Mouse (Mus musculus) hindbrain, postnatal 0 days (tissue): Measurements from ENCODE around the gene A730061H03Rik. TPM values are rescaled to one million over a fixed set of nuclear protein-coding genes. Genes with fewer than 3 reads are reported as not detected.

ENCODE experiments used
- ATAC-seq: fragments of 200-750 bp; cut with Nextera tagmentation; 2 replicates; pipeline ENCODE4 v1.8.0; 2017; ENCODE audit warnings: mild to moderate bottlenecking, moderate TSS enrichment, moderate library complexity
- DNase-seq: peaks from one replicate; pipeline ENCODE4 v3.0.0-alpha.2; 2015; ENCODE audit warnings: low spot score
- H3K27ac ChIP-seq: fragments of 300-500 bp; sonication (generic); 2 replicates; pipeline ENCODE4 v1.5.1; 2014; ENCODE audit warnings: mild to moderate bottlenecking
- H3K27me3 ChIP-seq: fragments of 300-500 bp; sonication (generic); 2 replicates; pipeline ENCODE4 v1.6.1; 2014; ENCODE audit warnings: low read length, mixed read lengths; ENCODE audit not compliant: insufficient read depth
- H3K36me3 ChIP-seq: fragments of 300-500 bp; sonication (generic); 2 replicates; pipeline ENCODE4 v1.6.1; 2014; ENCODE audit warnings: low read length, mixed read lengths; ENCODE audit not compliant: insufficient read depth
- H3K4me1 ChIP-seq: fragments of 300-500 bp; sonication (generic); 2 replicates; pipeline ENCODE4 v1.6.1; 2014; ENCODE audit warnings: antibody characterized with exemption, low read length, mixed read lengths; ENCODE audit not compliant: insufficient read depth
- H3K4me2 ChIP-seq: fragments of 300-500 bp; sonication (generic); 2 replicates; pipeline ENCODE4 v1.6.1; 2014; ENCODE audit warnings: low read depth, mild to moderate bottlenecking, low read length, moderate library complexity, mixed read lengths
- H3K4me3 ChIP-seq: fragments of 300-500 bp; sonication (generic); 2 replicates; pipeline ENCODE4 v1.5.1; 2014; ENCODE audit warnings: low read length
- H3K9ac ChIP-seq: fragments of 300-500 bp; sonication (generic); replicated peaks from 2 replicates; pipeline ENCODE4 v1.6.1; 2014; ENCODE audit warnings: mild to moderate bottlenecking, low read length, moderate library complexity, mixed read lengths
- H3K9me3 ChIP-seq: fragments of 300-500 bp; sonication (generic); 2 replicates; pipeline ENCODE4 v1.6.1; 2016; ENCODE audit warnings: low read length, mixed read lengths
- CTCF ChIP-seq: IDR thresholded peaks from 2 replicates; pipeline ENCODE4 v1.5.1; 2016; ENCODE audit warnings: antibody characterized with exemption, control low read depth, low read depth
- WGBS: fragments of 180-500 bp; shearing (Covaris S2); extraction: QIAGEN DNeasy Blood & Tissue Kit; methylation state at CpG from one replicate; pipeline ENCODE4 v1.1.7; 2014; 5-methylcytosine and 5-hydroxymethylcytosine counted together
- polyA plus RNA-seq: library from polyadenylated mRNA; unstranded; fragments of >200 nt; fragmentation: Nextera tagmentation; extraction: Ambion mirVana; gene quantifications from 2 replicates; pipeline ENCODE4 v1.2.1, GENCODE M21; 2015
- total RNA-seq: library from RNA; depleted of rRNA; stranded (reverse); fragments of >200 nt; gene quantifications from 2 replicates; pipeline ENCODE4 v1.2.3, GENCODE M21; 2014

Gene A730061H03Rik
- total and polyA plus RNA-seq, 2 experiments from 2014 or later, result not detected

- TF ChIP-seq CTCF, result peak; percentile 50
- no peaks in the 10 kb centered on the region for H3K27me3 ChIP-seq
- H3K9me3 ChIP-seq, result no peaks in the 10 kb centered on the region
- peaks cover 9% of the 10 kb centered on the region; the same call in 1 of the 2 replicates for H3K36me3 ChIP-seq
- no peak overlapping the region for H3K4me2 ChIP-seq
- no peak overlapping the region for H3K4me3 ChIP-seq
- no peak overlapping the region for H3K27ac ChIP-seq
- 0 out of 2 replicates have a peak, but pooled peaks cover 9% of the 10 kb centered on the region for H3K4me1 ChIP-seq
- no peak overlapping the region for H3K9ac ChIP-seq
- ATAC-seq (no peak), DNase-seq (no peak)
- 82% methylated on average over 9 of the region's 9 CpGs for WGBS
Measured at GRCm38 (mm10) chr14:55581981-55582681, 21.9 kb upstream of the A730061H03Rik start.

DNA sequence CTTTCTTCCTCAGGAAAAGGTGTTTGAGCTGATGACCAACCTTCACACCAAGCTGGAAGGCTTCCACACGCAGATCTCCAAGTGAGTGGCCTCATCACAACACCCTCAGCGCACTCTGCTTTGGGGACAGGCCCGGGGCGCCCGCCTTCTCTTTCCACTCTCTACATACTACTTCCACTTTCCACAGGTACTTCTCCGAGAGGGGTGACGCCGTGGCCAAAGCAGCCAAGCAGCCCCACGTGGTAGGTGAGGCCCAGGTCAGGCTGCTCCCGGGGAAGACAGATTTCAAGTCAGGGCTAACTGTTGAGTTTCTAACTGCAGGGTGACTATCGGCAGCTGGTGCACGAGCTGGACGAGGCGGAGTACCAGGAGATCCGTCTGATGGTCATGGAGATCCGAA lies 20.5 kb upstream of the A730061H03Rik start:
- Histone ChIP-seq H3K27ac (no peak overlapping the region), H3K4me3 (no peak overlapping the region), H3K4me1 (0 out of 2 replicates have a peak, but pooled peaks cover 9% of the 10 kb centered on the region), H3K9ac (no peak overlapping the region), H3K9me3 (no peaks in the 10 kb centered on the region), H3K36me3 (peaks cover 9% of the 10 kb centered on the region; the same call in 1 of the 2 replicates), H3K27me3 (no peaks in the 10 kb centered on the region), H3K4me2 (no peak overlapping the region)
- 94% methylated on average over 16 of the region's 16 CpGs for WGBS
- ATAC-seq, result no peak
- TF ChIP-seq CTCF, result no peak
- DNase-seq, result no peak

- Histone ChIP-seq H3K4me1 (0 out of 2 replicates have a peak, but pooled peaks cover 5% of the 10 kb centered on the region), H3K36me3 (peaks cover 9% of the 10 kb centered on the region; the same call in 1 of the 2 replicates), H3K9me3 (no peaks in the 10 kb centered on the region), H3K9ac (no peak overlapping the region), H3K27ac (no peak overlapping the region), H3K4me2 (no peak overlapping the region), H3K27me3 (no peaks in the 10 kb centered on the region), H3K4me3 (no peak overlapping the region)
- WGBS, result 85% methylated on average over 23 of the region's 23 CpGs
- no peak for TF ChIP-seq CTCF
- DNase-seq (no peak), ATAC-seq (no peak)
Measured at GRCm38 (mm10) chr14:55579511-55580496, 19.6 kb upstream of the A730061H03Rik start.

DNA sequence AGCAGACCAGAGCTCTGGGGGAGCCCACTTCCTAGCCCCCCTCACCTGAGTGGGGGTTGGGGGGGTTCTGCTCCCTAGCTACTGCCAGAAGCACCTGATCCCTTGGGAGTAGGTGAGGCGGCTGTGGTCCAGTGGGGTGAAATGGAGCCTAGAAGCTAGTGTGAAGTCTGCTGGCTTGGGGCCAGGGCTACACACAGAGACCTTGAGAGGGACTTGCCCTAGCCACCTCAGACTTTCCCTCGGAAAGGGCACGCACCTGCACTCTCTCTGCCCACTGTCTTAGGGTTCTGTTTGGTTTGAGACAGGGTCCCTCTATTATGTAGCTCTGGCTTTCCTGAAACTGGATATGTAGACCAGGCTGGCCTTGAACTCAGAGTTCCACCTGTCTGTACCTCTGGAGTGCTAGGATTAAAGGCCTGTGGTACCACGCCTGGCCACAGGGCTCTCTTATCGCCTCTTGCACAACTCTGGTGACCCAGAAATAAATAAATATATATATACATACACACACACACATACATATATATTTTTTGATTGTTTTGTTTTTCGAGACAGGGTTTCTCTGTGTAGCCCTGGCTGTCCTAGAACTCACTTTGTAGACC lies 18.6 kb upstream of the A730061H03Rik start:
- peak; percentile 64 for DNase-seq
- WGBS, result 38% methylated on average over 6 of the region's 6 CpGs
- no peak for TF ChIP-seq CTCF
- no peaks in the 10 kb centered on the region for H3K27me3 ChIP-seq
- peak overlapping the region; percentile 85 for H3K27ac ChIP-seq
- H3K9me3 ChIP-seq, result no peaks in the 10 kb centered on the region
- H3K36me3 ChIP-seq, result peaks cover 9% of the 10 kb centered on the region; the same call in 1 of the 2 replicates
- peak overlapping the region; percentile 57 for H3K4me3 ChIP-seq
- peak overlapping the region; percentile 83 for H3K9ac ChIP-seq
- H3K4me1 ChIP-seq, result no peaks in the 10 kb centered on the region
- ATAC-seq, result peak; percentile 24
- H3K4me2 ChIP-seq, result peak overlapping the region; percentile 92

DNA sequence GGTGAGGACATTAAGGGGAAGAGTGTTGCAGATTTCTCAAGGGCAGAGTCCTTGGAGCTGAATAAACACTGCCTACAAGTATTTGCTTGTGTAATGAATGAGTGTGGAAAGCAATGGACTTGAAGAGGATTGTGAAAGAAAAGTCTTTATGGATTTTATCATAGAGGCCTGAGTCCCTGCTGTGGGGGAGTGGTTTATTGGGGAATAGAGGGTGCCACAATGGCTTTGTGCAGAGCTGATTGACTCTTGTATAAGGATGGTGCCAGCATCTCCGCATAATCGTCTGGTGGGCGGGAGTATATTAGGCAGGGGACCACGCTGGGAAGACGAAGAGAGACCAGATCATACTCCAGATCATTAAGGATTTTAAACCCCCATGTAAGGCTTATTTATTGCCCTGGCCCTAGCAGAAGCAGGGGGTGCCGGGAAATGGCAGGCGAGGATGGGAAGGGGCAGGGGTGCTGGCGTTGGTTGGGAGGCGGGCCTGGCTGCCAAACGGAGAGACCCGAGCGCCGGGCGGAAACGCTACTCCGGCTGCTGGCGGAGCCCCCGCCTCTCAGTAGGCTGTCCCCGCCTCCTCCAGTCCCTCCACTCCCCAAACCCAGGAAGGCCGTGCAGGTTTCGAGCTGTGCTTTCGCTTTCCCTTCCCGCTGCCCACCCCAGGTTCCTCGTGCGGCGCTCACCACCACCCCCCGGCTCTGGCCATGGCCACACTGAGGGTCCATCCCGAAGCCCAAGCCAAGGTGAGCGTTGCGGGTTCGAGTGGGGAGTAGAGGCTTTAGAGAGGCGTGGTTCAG lies 17.9 kb upstream of the A730061H03Rik start, which contains the start of gene Psme1:
Gene Psme1 (plus strand): TSS at position 253 of the 797 bp plus-strand sequence.
- Histone ChIP-seq H3K27ac (peak within 1 kb of the TSS; percentile 85), H3K4me3 (peak within 1 kb of the TSS; percentile 57), H3K36me3 (peaks cover 9% of the 10 kb centered on the region; the same call in 1 of the 2 replicates), H3K9ac (peak within 1 kb of the TSS; percentile 83), H3K4me1 (no peaks in the 10 kb centered on the region), H3K9me3 (no peaks in the 10 kb centered on the region), H3K27me3 (no peaks in the 10 kb centered on the region), H3K4me2 (peak within 1 kb of the TSS; percentile 92)
- peak; percentile 95 for ATAC-seq
- under 1% methylated on average over 31 of the region's 32 CpGs for WGBS
- TF ChIP-seq CTCF, result no peak
- DNase-seq, result peak; percentile 92
